Mouse (Mus musculus) layer of hippocampus, adult 9-10 months (tissue): ENCODE results near the gene Pgls.

Source experiments
- DNase-seq: peaks from one replicate; pipeline ENCODE4 v3.0.0; 2022; ENCODE audit warnings: low spot score

Pgls gene

GRCm38 (mm10) chr8:71598841-71599240 is 6.9 kb downstream of the Pgls start:
- no peak for DNase-seq

GRCm38 (mm10) chr8:71601939-71602665 is 10.1 kb downstream of the Pgls start:
- no peak for DNase-seq

GRCm38 (mm10) chr8:71602666-71603334 is 10.8 kb downstream of the Pgls start:
- DNase-seq = no peak

GRCm38 (mm10) chr8:71604021-71604420 is 12.0 kb downstream of the Pgls start:
- no peak for DNase-seq

- DNase-seq = peak; percentile 95
Measured at GRCm38 (mm10) chr8:71610822-71611651, 19.1 kb downstream of the Pgls start, which contains the start of gene Colgalt1. TSS of gene Colgalt1 (plus strand) at chr8:71610998.

- no peak for DNase-seq
Measured at GRCm38 (mm10) chr8:71612141-71612540, 20.2 kb downstream of the Pgls start.

- no peak for DNase-seq
Measured at GRCm38 (mm10) chr8:71613418-71613817, 21.4 kb downstream of the Pgls start.

GRCm38 (mm10) chr8:71619786-71620185 is 27.8 kb downstream of the Pgls start:
- no peak for DNase-seq

- DNase-seq = no peak
Measured at GRCm38 (mm10) chr8:71625088-71625487, 33.1 kb downstream of the Pgls start.

GRCm38 (mm10) chr8:71626753-71627152 is 34.8 kb downstream of the Pgls start:
- no peak for DNase-seq

GRCm38 (mm10) chr8:71627265-71628099 is 35.5 kb downstream of the Pgls start:
- DNase-seq = no peak

GRCm38 (mm10) chr8:71628396-71629095 is 36.6 kb downstream of the Pgls start:
- DNase-seq = no peak

GRCm38 (mm10) chr8:71629096-71629697 is 37.2 kb downstream of the Pgls start:
- peak; percentile 81 for DNase-seq

- DNase-seq = no peak
Measured at GRCm38 (mm10) chr8:71629781-71630212, 37.8 kb downstream of the Pgls start.

GRCm38 (mm10) chr8:71630761-71631160 is 38.8 kb downstream of the Pgls start:
- no peak for DNase-seq

GRCm38 (mm10) chr8:71631897-71632296 is 39.9 kb downstream of the Pgls start:
- no peak for DNase-seq

- DNase-seq = no peak
Measured at GRCm38 (mm10) chr8:71633164-71633563, 41.2 kb downstream of the Pgls start.

GRCm38 (mm10) chr8:71633981-71634667 is 42.1 kb downstream of the Pgls start:
- no peak for DNase-seq

- DNase-seq = no peak
Measured at GRCm38 (mm10) chr8:71637149-71638095, 45.4 kb downstream of the Pgls start.
